Mouse (Mus musculus) embryo, embryonic 11 days (tissue): ENCODE measurements around the gene Adarb2.

Experiments
- DNase-seq: peaks from one replicate; pipeline ENCODE4 v3.0.0-alpha.2; 2015

The Adarb2 gene

GRCm38 (mm10) chr13:8388541-8388940 is 185.9 kb downstream of the Adarb2 start:
- DNase-seq: no peak

GRCm38 (mm10) chr13:8400265-8401041 is 197.8 kb downstream of the Adarb2 start:
- DNase-seq: no peak

GRCm38 (mm10) chr13:8402324-8402873 is 199.7 kb downstream of the Adarb2 start:
- DNase-seq: no peak

- peak; percentile 12 for DNase-seq
These were observed 203.4 kb downstream of the Adarb2 start for GRCm38 (mm10) chr13:8406020-8406419.

- peak; percentile 7 for DNase-seq
These were observed 208.0 kb downstream of the Adarb2 start for GRCm38 (mm10) chr13:8410353-8411318.

DNA sequence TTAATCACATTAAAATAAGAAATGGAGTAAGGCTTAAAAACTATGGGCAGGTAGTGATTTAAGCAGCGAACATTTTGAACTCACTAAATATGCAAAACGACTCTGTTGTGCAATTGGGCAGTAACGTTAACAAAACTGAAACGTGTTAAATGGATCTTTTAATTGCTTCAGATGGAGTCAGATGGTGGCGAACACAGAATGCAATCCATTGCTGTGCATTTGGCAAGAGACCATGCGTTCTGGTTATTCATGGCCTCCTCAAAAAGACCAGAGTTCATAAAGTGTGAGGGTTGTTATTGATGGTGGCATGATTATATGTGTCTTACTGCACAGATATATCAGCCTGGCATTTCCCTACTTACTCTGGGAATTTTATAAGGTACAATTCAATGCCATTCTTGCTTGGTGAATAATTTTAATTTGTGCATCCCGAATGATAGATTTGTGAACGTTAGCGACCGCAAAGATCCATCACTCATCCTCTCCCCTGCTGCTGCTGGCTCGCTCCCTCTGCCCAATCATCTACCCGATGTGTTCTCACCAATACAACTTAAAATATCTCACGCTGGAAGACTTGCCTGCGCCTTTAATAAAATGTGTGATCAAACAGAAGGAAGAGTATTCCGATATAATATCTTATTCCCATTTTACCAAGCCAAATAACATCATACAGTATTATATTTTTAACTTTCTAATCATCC is 221.5 kb downstream of the Adarb2 start:
- DNase-seq: no peak

DNA sequence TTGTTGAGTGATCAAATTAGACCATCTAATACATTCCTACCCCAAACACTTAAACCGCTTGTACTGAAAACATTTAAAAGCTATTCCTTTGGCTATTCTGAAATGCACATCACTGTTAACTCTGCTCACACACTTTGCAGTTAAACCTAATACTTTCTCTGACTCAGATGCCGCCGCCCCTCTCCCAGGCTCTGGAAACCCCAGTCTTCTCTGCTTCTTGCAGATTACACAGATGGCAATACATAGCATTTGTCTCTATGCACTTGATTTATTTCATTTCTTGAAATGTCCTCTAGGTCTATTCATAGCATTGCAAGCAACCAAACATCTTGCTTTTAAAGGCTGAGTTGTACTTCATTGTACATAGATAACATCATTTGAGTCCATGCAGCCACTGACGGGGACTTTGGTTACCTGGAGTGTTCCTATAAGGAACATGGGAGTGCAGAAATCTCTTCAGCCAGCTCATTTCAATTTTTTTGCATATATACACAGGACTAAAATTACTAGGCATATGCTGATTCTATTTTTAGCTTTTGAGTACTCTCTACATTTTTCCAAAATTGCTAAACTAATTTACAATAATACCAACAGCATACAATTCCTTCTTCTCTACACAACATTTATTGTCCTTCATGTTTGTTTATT is 236.6 kb downstream of the Adarb2 start:
- no peak for DNase-seq

- DNase-seq: no peak
These were observed 242.7 kb downstream of the Adarb2 start for GRCm38 (mm10) chr13:8445415-8445814.

DNA sequence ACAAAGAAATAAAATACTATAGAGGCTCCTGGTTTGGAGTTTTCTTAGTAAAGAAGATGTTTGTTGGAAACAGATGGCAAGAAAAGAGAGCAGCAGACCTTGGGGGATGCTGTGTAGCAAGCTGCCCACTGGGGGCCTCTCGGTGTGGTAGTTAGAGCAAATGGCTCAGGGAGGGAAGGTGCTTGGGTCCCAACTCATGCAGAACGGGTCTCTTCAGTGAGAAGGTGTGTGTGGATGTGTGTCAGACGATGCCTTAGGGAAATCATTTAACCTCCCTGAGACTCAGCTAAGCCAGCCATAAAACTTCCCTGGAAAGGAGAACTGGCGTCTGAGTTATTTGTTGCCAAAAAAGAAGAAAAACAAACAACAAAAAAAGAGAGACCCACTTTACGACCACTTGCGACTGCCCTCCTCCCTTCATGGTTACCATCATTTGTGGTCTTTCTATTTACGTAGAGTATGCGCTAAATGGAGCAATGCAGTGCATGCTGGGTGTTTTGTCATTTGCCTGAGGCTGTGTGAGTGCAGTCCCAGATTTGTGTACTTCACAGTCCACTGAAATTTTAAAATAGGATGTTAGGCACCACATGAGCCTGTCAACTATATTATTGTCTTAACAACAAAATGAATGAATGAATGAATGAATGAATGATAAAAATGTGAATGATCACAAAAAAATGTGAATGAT is 245.7 kb downstream of the Adarb2 start:
- DNase-seq: no peak

DNA sequence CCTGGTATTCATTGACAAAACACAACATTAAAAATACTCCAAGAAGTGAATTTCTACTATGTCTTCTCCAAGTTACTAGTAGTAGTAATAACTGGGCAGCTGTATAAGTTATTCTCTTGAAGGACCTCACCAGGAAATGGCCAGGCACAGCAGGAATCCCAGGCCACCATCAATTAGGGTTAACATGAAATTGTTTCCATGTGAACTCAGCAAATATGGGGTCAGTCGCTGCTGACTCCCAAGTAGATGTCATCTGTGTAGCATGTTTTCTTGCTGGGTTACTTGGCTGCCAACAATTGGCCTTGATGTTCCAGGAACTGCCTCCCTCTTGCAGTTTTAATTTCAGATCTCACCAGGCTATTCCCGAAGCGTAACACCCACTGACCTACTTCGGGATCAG is 248.9 kb downstream of the Adarb2 start:
- peak; percentile 34 for DNase-seq

DNA sequence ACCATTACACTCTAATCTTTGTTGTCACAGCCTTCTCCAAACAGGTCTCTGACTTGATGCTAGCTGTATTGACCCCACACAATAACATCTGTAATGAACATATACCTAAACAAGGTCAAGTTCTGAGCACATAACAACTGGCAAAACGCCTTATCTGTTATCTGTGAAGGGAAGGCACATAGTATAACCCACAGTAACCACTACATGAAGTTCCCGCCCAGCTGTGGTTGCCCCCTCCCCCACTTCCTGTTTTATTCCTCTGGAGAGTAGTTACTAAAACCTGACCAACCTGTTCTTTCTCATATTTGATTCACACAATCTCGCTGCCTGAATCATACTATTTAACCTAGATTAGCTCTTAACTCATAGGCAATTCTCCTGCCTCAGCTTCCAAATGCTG is 254.2 kb downstream of the Adarb2 start:
- no peak for DNase-seq

- DNase-seq: no peak
These were observed 255.2 kb downstream of the Adarb2 start for GRCm38 (mm10) chr13:8457831-8458230.

GRCm38 (mm10) chr13:8467591-8468366 is 265.1 kb downstream of the Adarb2 start:
- DNase-seq: no peak

DNA sequence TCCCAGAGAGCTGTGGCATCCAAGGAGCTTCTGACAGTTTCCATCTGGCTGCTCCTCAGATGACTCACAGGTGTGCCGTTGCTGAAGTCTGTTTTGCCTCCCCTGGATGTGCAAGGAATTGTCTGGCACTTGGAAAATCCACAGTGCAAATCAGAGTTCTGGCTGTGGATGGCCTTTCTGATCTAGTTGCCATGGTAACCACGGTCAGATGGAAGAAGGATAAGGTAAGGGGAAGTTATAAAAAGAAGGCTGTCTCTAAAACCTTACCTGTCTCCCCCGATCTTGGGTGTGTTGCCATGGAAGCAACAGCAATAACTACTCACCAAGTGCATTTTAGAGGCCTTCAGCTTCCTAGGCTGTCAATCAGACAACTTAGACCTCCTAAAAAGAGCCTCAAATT is 273.6 kb downstream of the Adarb2 start:
- DNase-seq: no peak

DNA sequence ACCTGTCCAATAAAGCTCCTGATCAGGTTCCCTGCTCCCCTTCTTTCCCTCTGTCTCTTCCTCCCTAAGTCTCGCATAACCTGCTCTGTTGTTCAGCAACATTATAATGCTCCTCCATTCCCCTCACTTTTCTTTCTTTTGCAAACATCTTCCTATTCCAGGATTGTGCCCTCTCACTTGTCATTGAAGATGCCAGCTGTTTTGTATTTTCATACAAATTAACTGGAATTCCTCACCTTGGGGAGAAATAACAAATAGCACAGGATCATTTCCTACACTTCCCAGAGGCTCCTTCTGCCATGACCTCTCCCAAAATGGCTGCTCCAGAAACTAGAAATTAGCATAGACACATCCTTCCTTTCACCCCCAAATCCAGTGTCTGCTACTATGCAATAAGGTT is 276.1 kb downstream of the Adarb2 start:
- no peak for DNase-seq

DNA sequence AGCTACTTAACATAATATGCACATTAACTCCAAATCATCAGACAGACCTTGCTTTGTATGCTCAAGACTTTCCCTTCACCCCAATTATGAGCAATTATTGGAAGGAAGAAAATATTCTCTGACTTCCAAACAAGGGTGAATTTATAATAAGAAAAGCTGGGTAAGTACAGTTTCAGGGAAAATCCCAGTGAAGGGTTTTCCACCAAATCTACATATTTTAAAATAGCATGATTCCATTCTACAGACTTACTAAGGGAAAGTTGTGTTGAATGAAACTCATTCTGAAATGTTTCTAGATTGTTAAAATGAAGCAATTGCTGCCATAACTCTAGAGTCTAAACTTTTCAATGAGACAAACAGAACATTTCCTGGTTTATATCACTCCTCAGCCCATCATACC is 277.3 kb downstream of the Adarb2 start:
- DNase-seq: no peak

DNA sequence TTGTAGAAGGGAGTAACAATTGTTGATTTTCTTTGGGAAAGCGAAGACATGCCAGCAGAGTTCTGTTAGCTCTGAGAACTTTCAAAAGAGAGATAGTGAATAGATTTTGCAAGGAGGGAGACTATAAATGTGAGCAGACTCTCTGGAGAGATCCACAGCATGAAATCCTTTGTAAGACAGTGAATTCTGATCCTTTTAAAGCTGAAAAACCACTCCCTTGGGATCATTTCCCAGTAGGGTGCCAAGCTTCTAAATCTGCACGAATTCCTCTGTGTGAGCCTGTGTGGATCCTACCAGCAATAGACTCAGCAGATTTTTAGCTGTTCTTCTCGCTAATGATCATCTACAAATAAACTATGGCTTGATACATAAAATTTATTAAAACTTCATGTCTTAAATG is 278.7 kb downstream of the Adarb2 start:
- no peak for DNase-seq

GRCm38 (mm10) chr13:8484592-8485272 is 282.1 kb downstream of the Adarb2 start:
- DNase-seq: no peak

DNA sequence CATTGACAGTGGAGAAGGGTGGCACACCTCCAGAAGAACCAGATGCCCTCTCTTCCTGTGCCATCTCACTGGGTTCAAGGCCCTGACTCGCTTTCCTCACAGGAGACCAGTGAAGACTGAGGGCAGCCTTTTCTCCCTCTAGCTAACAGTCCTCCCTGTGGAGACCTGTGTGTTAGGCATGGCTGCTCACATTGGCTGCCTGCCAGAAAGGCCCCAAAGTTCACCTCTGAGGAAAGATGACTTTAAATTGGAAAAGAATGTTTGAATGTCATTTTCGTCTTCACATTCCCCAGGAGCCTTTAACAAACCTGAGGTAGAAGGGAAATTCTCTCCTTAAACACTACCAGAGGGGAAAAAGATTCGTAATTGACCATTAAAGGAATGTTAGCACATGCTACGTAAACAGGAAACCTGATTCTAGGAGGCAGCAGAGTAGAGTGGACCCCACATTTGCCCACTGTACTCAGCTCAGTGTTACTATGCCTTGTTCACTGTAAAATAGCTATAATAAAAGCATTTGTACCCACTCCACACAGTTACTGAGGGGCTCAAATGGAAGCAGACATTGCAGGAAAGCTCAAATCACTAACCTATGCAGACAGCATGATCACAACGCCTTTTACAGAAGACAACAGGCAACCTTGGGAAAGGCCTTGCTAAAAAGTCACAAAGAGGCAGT is 285.2 kb downstream of the Adarb2 start:
- peak; percentile 49 for DNase-seq

DNA sequence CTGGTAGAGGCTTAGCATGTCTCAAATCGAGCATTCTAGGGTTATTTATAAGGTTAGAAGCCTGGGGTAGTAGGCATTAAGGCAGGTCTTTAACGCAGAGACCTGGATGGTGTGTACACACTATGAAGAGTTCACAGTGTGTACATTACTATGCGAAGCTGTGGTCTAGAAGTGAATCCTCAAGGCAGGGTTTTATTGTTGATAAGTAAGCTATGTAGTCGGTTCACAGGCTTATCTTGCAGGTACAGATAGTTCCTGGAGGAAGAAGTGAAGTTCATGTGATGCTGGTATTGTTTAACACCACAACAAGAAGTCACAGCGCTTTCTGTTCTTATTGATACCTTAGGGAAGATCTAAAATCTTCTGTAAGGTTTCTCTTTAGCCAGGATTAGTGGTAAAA is 290.7 kb downstream of the Adarb2 start:
- no peak for DNase-seq
